Mouse (Mus musculus): ENCODE results near the gene Hacd2. TPM values are rescaled to one million over a fixed set of nuclear protein-coding genes. Genes with fewer than 3 reads are reported as not detected.

The Hacd2 gene
- polyA plus RNA-seq, 1 experiment from 2014 or later: 122 TPM

- Histone ChIP-seq H3K4me2 (no peak overlapping the region), H3K9me3 (no peaks in the 10 kb centered on the region), H3K9ac (no peak overlapping the region), H3K27ac (no peak overlapping the region), H3K4me3 (replicated peaks) (no peak overlapping the region), H3K36me3 (no peaks in the 10 kb centered on the region), H3K4me1 (no peaks in the 10 kb centered on the region), H3K27me3 (replicated peaks) (no peaks in the 10 kb centered on the region)
- ATAC-seq (ENCODE audit: insufficient read depth, low FRiP score, low read depth): no peak
Measured at GRCm38 (mm10) chr16:35008447-35008846, 13.8 kb upstream of the Hacd2 start.

- Histone ChIP-seq H3K36me3 (no peaks in the 10 kb centered on the region), H3K4me2 (no peak overlapping the region), H3K4me1 (no peaks in the 10 kb centered on the region), H3K27ac (no peak overlapping the region), H3K4me3 (replicated peaks) (no peak overlapping the region), H3K9ac (no peak overlapping the region), H3K27me3 (replicated peaks) (no peaks in the 10 kb centered on the region), H3K9me3 (no peaks in the 10 kb centered on the region)
- 84% methylated on average over 2 of the region's 2 CpGs for WGBS
- no peak for ATAC-seq (ENCODE audit: insufficient read depth, low FRiP score, low read depth)
Measured at GRCm38 (mm10) chr16:35013501-35013900, 8.7 kb upstream of the Hacd2 start.

GRCm38 (mm10) chr16:35016491-35016890 lies 5.7 kb upstream of the Hacd2 start:
- Histone ChIP-seq H3K9ac (no peak overlapping the region), H3K36me3 (no peaks in the 10 kb centered on the region), H3K27me3 (replicated peaks) (no peaks in the 10 kb centered on the region), H3K4me2 (no peak overlapping the region), H3K4me3 (replicated peaks) (no peak overlapping the region), H3K4me1 (no peaks in the 10 kb centered on the region), H3K9me3 (no peaks in the 10 kb centered on the region), H3K27ac (no peak overlapping the region)
- 77% methylated on average over 3 of the region's 3 CpGs for WGBS
- ATAC-seq (ENCODE audit: insufficient read depth, low FRiP score, low read depth): no peak

GRCm38 (mm10) chr16:35018470-35018974 lies 3.7 kb upstream of the Hacd2 start:
- Histone ChIP-seq H3K27me3 (replicated peaks) (no peaks in the 10 kb centered on the region), H3K27ac (no peak overlapping the region), H3K4me2 (no peak overlapping the region), H3K9ac (no peak overlapping the region), H3K36me3 (no peaks in the 10 kb centered on the region), H3K4me1 (no peaks in the 10 kb centered on the region), H3K4me3 (replicated peaks) (no peak overlapping the region), H3K9me3 (no peaks in the 10 kb centered on the region)
- no peak for ATAC-seq (ENCODE audit: insufficient read depth, low FRiP score, low read depth)
- 88% methylated on average over 1 of the region's 1 CpGs for WGBS

GRCm38 (mm10) chr16:35021903-35022241 lies 356 bp upstream of the Hacd2 start:
- H3K27me3 ChIP-seq (replicated peaks): no peaks in the 10 kb centered on the region
- H3K9me3 ChIP-seq: no peaks in the 10 kb centered on the region
- ATAC-seq (ENCODE audit: insufficient read depth, low FRiP score, low read depth): no peak
- 0 out of 2 replicates have a peak, but pooled peaks cover 3% of the 10 kb centered on the region for H3K36me3 ChIP-seq
- no peak overlapping the region for H3K9ac ChIP-seq
- peak overlapping the region; percentile 95 for H3K4me3 ChIP-seq (replicated peaks)
- peak overlapping the region; percentile 74 for H3K4me2 ChIP-seq
- 52% methylated on average over 5 of the region's 5 CpGs for WGBS
- H3K27ac ChIP-seq: no peak overlapping the region
- H3K4me1 ChIP-seq: no peaks in the 10 kb centered on the region

- WGBS: 8% methylated on average over 8 of the region's 8 CpGs
- Histone ChIP-seq H3K27me3 (replicated peaks) (no peaks in the 10 kb centered on the region), H3K27ac (no peak overlapping the region; the same call in 1 of the 2 replicates), H3K9me3 (no peaks in the 10 kb centered on the region), H3K9ac (0 out of 2 replicates have a peak overlapping the region, but pooled peaks have one; percentile 89), H3K36me3 (0 out of 2 replicates have a peak, but pooled peaks cover 3% of the 10 kb centered on the region), H3K4me1 (no peaks in the 10 kb centered on the region), H3K4me3 (replicated peaks) (peak overlapping the region; percentile 95), H3K4me2 (peak overlapping the region; percentile 74)
- ATAC-seq (ENCODE audit: insufficient read depth, low FRiP score, low read depth): no peak
Measured at GRCm38 (mm10) chr16:35023138-35023735, 1.0 kb downstream of the Hacd2 start.

- no peak overlapping the region for H3K4me3 ChIP-seq (replicated peaks)
- ATAC-seq (ENCODE audit: insufficient read depth, low FRiP score, low read depth): no peak
- H3K27ac ChIP-seq: no peak overlapping the region
- H3K4me2 ChIP-seq: no peak overlapping the region
- H3K4me1 ChIP-seq: no peaks in the 10 kb centered on the region
- 84% methylated on average over 5 of the region's 5 CpGs for WGBS
- H3K36me3 ChIP-seq: 0 out of 2 replicates have a peak, but pooled peaks cover 3% of the 10 kb centered on the region
- no peaks in the 10 kb centered on the region for H3K27me3 ChIP-seq (replicated peaks)
- H3K9me3 ChIP-seq: no peaks in the 10 kb centered on the region
- no peak overlapping the region for H3K9ac ChIP-seq
Measured at GRCm38 (mm10) chr16:35024300-35024699, 2.1 kb downstream of the Hacd2 start.

- Histone ChIP-seq H3K27ac (no peak overlapping the region), H3K9me3 (no peaks in the 10 kb centered on the region), H3K27me3 (replicated peaks) (no peaks in the 10 kb centered on the region), H3K36me3 (0 out of 2 replicates have a peak, but pooled peaks cover 3% of the 10 kb centered on the region), H3K9ac (no peak overlapping the region), H3K4me2 (no peak overlapping the region), H3K4me1 (no peaks in the 10 kb centered on the region), H3K4me3 (replicated peaks) (no peak overlapping the region)
- ATAC-seq (ENCODE audit: insufficient read depth, low FRiP score, low read depth): no peak
- 86% methylated on average over 4 of the region's 4 CpGs for WGBS
Measured at GRCm38 (mm10) chr16:35025347-35025746, 3.1 kb downstream of the Hacd2 start.

GRCm38 (mm10) chr16:35033241-35033640 lies 11.0 kb downstream of the Hacd2 start:
- Histone ChIP-seq H3K27ac (peak overlapping the region; percentile 78), H3K27me3 (replicated peaks) (no peaks in the 10 kb centered on the region), H3K36me3 (no peaks in the 10 kb centered on the region), H3K4me2 (no peak overlapping the region), H3K9me3 (no peaks in the 10 kb centered on the region), H3K9ac (no peak overlapping the region), H3K4me3 (replicated peaks) (no peak overlapping the region), H3K4me1 (no peaks in the 10 kb centered on the region)
- 67% methylated on average over 3 of the region's 3 CpGs for WGBS
- ATAC-seq (ENCODE audit: insufficient read depth, low FRiP score, low read depth): no peak

- H3K4me1 ChIP-seq: no peaks in the 10 kb centered on the region
- H3K36me3 ChIP-seq: no peaks in the 10 kb centered on the region
- H3K4me3 ChIP-seq (replicated peaks): no peak overlapping the region
- no peaks in the 10 kb centered on the region for H3K9me3 ChIP-seq
- no peak overlapping the region for H3K9ac ChIP-seq
- no peaks in the 10 kb centered on the region for H3K27me3 ChIP-seq (replicated peaks)
- ATAC-seq (ENCODE audit: insufficient read depth, low FRiP score, low read depth): no peak
- H3K4me2 ChIP-seq: no peak overlapping the region
- 59% methylated on average over 8 of the region's 8 CpGs for WGBS
- peak overlapping the region; percentile 78 for H3K27ac ChIP-seq
Measured at GRCm38 (mm10) chr16:35033809-35034577, 11.8 kb downstream of the Hacd2 start.

GRCm38 (mm10) chr16:35034971-35035370 lies 12.7 kb downstream of the Hacd2 start:
- H3K9ac ChIP-seq: no peak overlapping the region
- H3K4me3 ChIP-seq (replicated peaks): no peak overlapping the region
- peak overlapping the region; percentile 61; the same call in 1 of the 2 replicates for H3K27ac ChIP-seq
- H3K4me2 ChIP-seq: no peak overlapping the region
- 0 out of 2 replicates have a peak, but pooled peaks cover 4% of the 10 kb centered on the region for H3K36me3 ChIP-seq
- H3K9me3 ChIP-seq: no peaks in the 10 kb centered on the region
- no peaks in the 10 kb centered on the region for H3K27me3 ChIP-seq (replicated peaks)
- WGBS: 78% methylated on average over 5 of the region's 5 CpGs
- H3K4me1 ChIP-seq: no peaks in the 10 kb centered on the region
- ATAC-seq (ENCODE audit: insufficient read depth, low FRiP score, low read depth): no peak

- no peaks in the 10 kb centered on the region for H3K27me3 ChIP-seq (replicated peaks)
- H3K36me3 ChIP-seq: peaks cover 8% of the 10 kb centered on the region; the same call in 1 of the 2 replicates
- no peak for ATAC-seq (ENCODE audit: insufficient read depth, low FRiP score, low read depth)
- no peak overlapping the region for H3K4me2 ChIP-seq
- no peaks in the 10 kb centered on the region for H3K9me3 ChIP-seq
- no peak overlapping the region for H3K9ac ChIP-seq
- no peaks in the 10 kb centered on the region for H3K4me1 ChIP-seq
- no peak overlapping the region for H3K27ac ChIP-seq
- no peak overlapping the region for H3K4me3 ChIP-seq (replicated peaks)
- WGBS: 60% methylated on average over 5 of the region's 5 CpGs
Measured at GRCm38 (mm10) chr16:35036754-35037153, 14.5 kb downstream of the Hacd2 start.
